Mouse (Mus musculus) inflammation-experienced regulatory T-cells, adult 6 months (primary cell): Measurements from ENCODE around the gene Zfp42. TPM values are rescaled to one million over a fixed set of nuclear protein-coding genes. Genes with fewer than 3 reads are reported as not detected.
"Not testable (repeated sequence)": the region's sequence is repeated elsewhere in the genome, so short reads cannot be mapped to it uniquely, and the experiment has no call there.

Experiments
- ATAC-seq: one replicate; pipeline ENCODE4 v1.8.0; 2017
- polyA plus RNA-seq, 3 experiments: library from polyadenylated mRNA; unstranded; fragments of 100-300 nt; shearing (Covaris generic); gene quantifications; one replicate each; pipeline ENCODE4 v1.2.1; 2017

Zfp42 gene
- not detected for polyA plus RNA-seq

GRCm38 (mm10) chr8:43306896-43307295, at the start of gene Zfp42:
Gene Zfp42, minus strand, starts transcription at chr8:43306980.
- ATAC-seq: no peak

DNA sequence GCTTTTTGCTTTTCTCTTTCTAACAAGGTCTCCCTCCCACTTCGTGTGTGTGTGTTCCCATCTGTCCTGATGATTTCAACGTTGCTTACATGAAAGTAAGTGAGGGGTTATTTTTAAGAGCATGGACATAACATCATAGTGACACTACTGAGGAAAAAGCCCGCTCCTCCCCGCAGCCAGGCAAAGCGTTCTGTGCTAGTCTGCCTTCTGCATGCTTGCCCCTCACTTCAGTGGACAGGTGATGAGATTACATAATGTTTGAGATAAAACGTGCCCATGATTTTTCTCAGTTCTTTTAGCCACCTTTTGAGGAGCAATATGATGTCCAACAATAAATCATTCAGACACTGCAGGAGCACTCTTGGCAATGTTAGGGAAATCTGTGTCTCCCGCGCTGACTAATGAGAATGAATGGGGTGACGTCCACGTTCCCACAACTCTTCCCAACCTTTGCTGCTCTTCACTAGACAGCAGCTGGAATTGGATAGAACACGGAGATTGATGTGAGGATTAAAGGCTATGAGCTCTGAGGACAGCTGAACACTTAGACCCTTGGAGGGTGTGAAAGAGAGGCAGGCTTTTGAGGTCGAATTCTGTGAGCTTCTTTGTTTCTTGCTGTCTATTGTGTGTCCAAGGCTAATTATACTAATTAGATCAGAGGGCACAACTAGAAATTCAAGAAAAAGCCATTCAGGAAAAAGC, 49.4 kb upstream of the Zfp42 start:
- no peak for ATAC-seq

GRCm38 (mm10) chr8:43352241-43352640, 45.5 kb upstream of the Zfp42 start:
- ATAC-seq: not testable (repeated sequence)

GRCm38 (mm10) chr8:43338555-43338954, 31.8 kb upstream of the Zfp42 start:
- ATAC-seq: no peak

DNA sequence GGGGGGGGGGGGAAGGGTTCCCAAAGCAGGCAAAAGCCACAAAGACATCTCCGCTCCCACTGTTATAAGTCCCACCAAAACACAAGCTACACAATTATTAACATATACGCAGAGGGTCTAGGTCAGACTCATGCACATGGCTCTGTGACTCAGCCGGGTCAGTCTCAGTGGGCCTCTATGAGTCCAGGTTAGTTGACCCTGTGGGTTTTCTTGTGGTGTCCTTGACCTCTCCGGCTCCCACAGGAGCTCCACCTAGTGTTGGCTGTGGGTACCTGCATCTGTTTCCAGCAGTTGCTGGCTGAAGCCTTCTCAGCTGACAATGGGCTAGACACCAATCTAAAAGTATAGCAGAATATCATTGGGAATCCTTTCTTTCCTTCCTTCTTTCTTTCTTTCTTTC, 26.7 kb upstream of the Zfp42 start:
- ATAC-seq: no peak

- no peak for ATAC-seq
Observed at GRCm38 (mm10) chr8:43331657-43332056, 24.9 kb upstream of the Zfp42 start.

DNA sequence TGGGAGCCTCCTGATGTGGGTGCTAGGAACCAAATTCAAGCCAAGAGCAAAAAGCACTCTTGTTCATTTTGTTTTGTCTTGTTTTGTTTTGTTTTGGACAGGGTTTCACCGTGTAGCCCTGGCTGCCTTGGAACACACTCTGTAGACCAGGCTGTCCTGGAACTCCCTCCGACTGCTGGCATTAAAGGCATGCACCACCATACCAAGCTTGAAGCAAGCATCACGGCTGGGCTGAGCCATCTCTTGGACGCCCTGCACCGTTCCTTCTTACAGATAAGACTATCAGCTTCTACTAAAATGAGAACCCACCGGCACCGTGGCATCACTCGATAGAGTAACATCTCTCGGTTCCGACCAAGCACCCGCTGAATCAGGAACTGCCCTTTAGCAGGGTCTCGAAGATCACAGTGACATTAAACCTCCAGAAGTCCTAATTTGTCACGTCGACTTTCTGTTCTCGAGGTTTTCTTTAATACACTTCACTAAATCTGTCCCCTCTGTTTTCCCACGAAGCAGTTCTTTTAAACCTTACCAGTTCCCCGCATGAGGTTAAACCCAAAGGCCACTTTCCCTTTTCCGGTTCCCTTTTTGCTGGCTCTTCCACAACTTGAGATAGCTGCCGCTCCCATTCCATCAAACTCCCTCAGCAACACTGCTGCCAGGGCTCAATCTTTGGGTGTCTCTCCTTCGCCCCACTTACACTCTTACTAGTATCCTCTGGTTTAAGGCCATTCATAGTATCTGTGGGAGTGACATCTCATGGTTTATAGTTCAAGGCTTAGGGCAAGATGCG, 23.3 kb upstream of the Zfp42 start:
- no peak for ATAC-seq

- ATAC-seq: no peak
Observed at GRCm38 (mm10) chr8:43328666-43329065, 21.9 kb upstream of the Zfp42 start.

DNA sequence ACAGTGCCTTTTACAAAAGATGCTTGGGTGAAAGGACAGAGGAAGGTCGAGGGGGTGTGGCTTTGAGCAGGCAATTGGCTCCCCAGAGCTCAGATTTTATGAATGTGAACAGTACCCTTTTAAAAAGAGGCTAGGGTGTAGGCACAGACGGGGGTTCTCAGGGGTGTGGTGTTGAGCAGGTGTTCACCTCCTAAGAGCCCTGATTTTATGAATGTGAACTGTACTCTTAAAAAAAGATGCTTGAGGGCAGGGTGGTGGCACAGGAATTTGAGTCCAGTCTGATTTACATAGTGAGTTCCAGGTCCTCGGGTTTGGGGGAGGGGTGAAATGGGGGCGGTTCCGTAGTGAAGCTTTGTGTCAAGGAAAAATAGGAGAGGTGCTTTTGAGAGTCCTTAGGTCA, 14.0 kb upstream of the Zfp42 start:
- ATAC-seq: no peak

- ATAC-seq: no peak
Observed at GRCm38 (mm10) chr8:43308213-43308612, 1.4 kb upstream of the Zfp42 start.

- ATAC-seq: no peak
Observed at GRCm38 (mm10) chr8:43305676-43306075, 1.1 kb downstream of the Zfp42 start.

DNA sequence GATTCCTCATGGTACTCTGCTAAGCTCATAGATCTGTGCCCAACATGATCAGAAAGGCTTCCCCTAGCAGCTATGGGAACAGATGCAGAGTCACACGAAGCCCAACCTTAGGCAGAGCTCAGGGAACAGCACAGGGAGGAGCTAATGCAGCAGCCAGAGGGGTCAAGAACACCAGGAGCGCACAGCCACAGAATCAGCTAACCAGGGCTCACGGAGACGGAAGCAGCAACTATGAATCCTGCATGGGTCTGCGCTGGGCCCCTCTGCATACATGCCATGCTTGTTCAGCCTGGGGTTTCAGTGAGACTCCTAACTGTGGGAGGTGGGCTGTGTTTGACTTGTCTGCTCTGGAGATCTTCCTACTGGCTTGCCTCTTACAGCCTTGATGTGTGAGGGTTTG, 7.0 kb downstream of the Zfp42 start:
- ATAC-seq: no peak

DNA sequence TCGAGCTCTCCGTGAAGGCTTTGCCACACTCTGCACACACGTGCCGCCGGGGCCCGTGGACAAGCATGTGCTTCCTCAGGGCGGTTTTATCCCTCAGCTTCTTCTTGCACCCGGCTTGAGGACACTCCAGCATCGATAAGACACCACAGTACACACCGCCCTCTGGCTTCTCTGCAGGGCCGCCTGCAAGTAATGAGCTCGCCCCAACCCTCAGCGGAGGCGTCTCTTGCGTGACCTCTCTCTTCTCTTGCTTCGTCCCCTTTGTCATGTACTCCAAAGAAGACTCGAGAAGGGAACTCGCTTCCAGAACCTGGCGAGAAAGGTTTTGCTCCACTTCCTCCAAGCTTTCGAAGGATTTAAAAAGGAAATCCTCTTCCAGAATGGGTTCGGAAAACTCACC, 11.0 kb downstream of the Zfp42 start:
- ATAC-seq: no peak

DNA sequence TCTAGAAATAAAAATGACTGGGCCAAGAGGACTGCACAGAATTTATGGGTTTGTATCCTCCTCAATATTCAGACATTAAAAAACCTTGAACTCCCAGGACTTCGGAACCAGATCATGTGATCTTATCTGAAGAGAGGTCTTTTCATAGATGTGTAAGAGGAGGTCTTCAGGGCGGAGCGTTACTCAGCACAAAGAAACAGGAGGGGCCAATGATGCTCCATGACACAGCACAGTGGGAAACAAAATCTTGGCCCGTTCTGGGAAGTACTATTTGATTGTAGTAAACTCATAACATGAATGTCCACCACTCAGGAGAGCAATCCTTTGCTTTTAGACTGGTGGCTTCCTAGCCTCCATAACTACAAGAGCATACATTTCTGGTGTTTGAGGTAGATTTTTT, 12.6 kb downstream of the Zfp42 start:
- no peak for ATAC-seq

DNA sequence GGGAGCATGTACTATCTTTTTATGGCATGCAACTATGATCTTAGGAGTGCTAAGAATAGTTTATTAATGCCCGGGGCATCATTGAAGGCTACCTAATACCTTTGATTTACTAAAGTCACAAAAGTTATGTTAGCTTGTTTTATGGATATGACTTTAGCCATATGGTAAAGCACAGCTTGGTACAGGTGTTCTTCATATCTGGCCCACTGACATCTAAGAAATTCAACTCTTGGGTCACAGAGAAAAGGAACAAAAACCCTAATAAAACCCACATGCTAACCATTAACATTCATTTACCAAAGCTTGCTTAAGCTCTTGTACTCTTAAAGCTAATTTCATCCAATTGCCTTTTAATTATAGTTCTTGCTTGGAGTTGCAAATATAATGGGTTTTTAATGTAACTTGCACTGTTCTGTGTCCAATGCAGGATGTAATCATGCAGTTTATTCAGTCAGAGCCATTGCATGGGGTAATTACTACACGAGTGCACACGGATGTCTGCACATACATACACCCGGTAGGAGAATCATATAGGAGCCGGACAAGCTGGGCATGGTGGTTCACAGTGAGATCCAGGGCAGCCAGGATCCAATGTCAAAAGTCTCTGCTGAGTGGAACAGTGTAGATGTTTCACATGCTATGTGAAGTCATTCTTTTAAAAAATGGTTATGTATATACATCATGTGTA, 16.2 kb downstream of the Zfp42 start:
- ATAC-seq: no peak

GRCm38 (mm10) chr8:43289781-43290180, 17.0 kb downstream of the Zfp42 start:
- no peak for ATAC-seq

- no peak for ATAC-seq
Observed at GRCm38 (mm10) chr8:43288840-43289239, 17.9 kb downstream of the Zfp42 start.

DNA sequence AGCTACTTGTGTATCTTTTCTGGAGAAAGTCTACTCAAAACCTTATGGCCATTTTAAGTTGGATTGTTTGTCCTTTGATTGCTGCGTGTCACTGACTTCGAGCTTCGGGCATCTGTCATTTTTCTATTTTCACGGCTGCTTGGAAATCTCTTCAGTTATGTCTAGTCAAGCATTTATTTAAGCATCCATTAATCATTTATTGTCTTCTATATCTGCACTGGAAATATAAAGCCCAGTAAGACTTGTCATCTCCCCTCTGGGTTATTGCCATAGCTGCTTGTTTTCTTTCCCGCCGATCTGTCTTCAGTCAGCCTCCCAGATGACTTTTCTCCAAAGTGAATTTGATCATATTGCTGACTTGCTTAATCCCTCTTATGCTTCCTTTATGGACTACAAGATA, 19.3 kb downstream of the Zfp42 start:
- ATAC-seq: no peak

GRCm38 (mm10) chr8:43283231-43283630, 23.5 kb downstream of the Zfp42 start:
- ATAC-seq: no peak

DNA sequence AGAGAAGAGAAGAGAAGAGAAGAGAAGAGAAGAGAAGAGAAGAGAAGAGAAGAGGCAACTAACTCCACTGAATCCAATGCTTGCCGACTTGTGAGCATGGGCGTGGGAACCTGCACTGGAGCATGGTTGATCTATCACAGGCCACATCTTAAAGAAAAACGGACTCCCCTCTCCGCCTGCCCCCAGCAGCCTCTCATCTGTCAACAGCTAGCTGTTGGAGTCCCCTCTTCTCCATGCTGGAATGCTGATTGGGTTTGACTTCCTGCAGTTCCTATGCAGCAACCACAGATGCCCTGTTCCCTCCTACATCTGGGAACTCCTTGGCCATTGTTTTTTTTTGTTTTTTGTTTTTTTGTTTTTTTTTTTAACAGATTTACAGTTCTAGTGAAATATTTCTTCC, 28.4 kb downstream of the Zfp42 start:
- ATAC-seq: no peak

- ATAC-seq: no peak
Observed at GRCm38 (mm10) chr8:43260961-43261360, 45.8 kb downstream of the Zfp42 start.

GRCm38 (mm10) chr8:43257886-43258285, 48.9 kb downstream of the Zfp42 start:
- ATAC-seq: no peak

- ATAC-seq: no peak
Observed at GRCm38 (mm10) chr8:43255695-43256094, 51.1 kb downstream of the Zfp42 start.

- ATAC-seq: no peak
Observed at GRCm38 (mm10) chr8:43251653-43252052, 55.1 kb downstream of the Zfp42 start.
